Mouse (Mus musculus) ES-E14 (cell line): ENCODE results near the gene Foxf1. TPM values are rescaled to one million over a fixed set of nuclear protein-coding genes. Genes with fewer than 3 reads are reported as not detected.
A peak's percentile ranks its signal among the peaks of the same experiment; 100 is the strongest.

Experiments
- DNase-seq: peaks from one replicate; pipeline ENCODE4 v3.0.0-alpha.2; 2013; ENCODE audit warnings: low read depth, low spot score
- H3K27ac ChIP-seq: 2 replicates; pipeline ENCODE4 v1.5.1; 2012; ENCODE audit warnings: low read depth, mild to moderate bottlenecking, low read length, moderate library complexity, mixed read lengths; ENCODE audit not compliant: poor library complexity, insufficient read depth, severe bottlenecking
- H3K36me3 ChIP-seq: 2 replicates; pipeline ENCODE4 v1.6.1; 2012; ENCODE audit warnings: mild to moderate bottlenecking, low read length, moderate library complexity, mixed read lengths; ENCODE audit not compliant: control insufficient read depth, poor library complexity, insufficient read depth, severe bottlenecking
- H3K4me1 ChIP-seq, 2 experiments: fragments of 150-350 bp in 1 of 2; sonication (generic) in 1 of 2; 2 replicates each; pipeline ENCODE4 v1.6.1; 2012; ENCODE audit warnings: low read length in 2 of 2, mild to moderate bottlenecking in 1 of 2, mixed read lengths in 1 of 2; ENCODE audit not compliant: control insufficient read depth in 2 of 2, insufficient read depth in 2 of 2, poor library complexity in 1 of 2
- H3K4me3 ChIP-seq, 2 experiments: fragments of 150-350 bp in 1 of 2; sonication (generic) in 1 of 2; 2 replicates each; pipeline ENCODE4 v1.5.1; 2012; ENCODE audit warnings: low read length in 2 of 2, low read depth in 1 of 2, mild to moderate bottlenecking in 1 of 2, mixed read lengths in 1 of 2; ENCODE audit not compliant: insufficient read depth in 1 of 2, poor library complexity in 1 of 2, severe bottlenecking in 1 of 2
- H3K9ac ChIP-seq: 2 replicates; pipeline ENCODE4 v1.6.1; 2012; ENCODE audit warnings: low read depth, mild to moderate bottlenecking, low read length, mixed read lengths; ENCODE audit not compliant: poor library complexity, insufficient read depth, severe bottlenecking
- H3K9me3 ChIP-seq: fragments of 150-350 bp; sonication (generic); 2 replicates; pipeline ENCODE4 v1.6.1; 2012; ENCODE audit warnings: low read depth, mild to moderate bottlenecking, low read length; ENCODE audit not compliant: control insufficient read depth, insufficient read depth
- CHD2 ChIP-seq: IDR thresholded peaks from 2 replicates; pipeline ENCODE4 v1.6.1; 2014; ENCODE audit warnings: mild to moderate bottlenecking, low read depth, low read length, inconsistent platforms
- HCFC1 ChIP-seq: IDR thresholded peaks from 2 replicates; pipeline ENCODE4 v1.6.1; 2012; ENCODE audit warnings: low read length, inconsistent platforms, borderline replicate concordance; ENCODE audit not compliant: insufficient read depth
- MAFK ChIP-seq: IDR thresholded peaks from 2 replicates; pipeline ENCODE4 v1.6.1; 2014; ENCODE audit warnings: mild to moderate bottlenecking, low read depth, low read length, inconsistent platforms; ENCODE audit not compliant: insufficient read depth
- ZC3H11A ChIP-seq: IDR thresholded peaks from 2 replicates; pipeline ENCODE4 v1.6.1; 2012; ENCODE audit warnings: low read depth, mild to moderate bottlenecking, inconsistent platforms, low read length, borderline replicate concordance
- ZNF384 ChIP-seq: IDR thresholded peaks from 2 replicates; pipeline ENCODE4 v1.6.1; 2012; ENCODE audit warnings: low read depth, low read length, inconsistent platforms
- in situ Hi-C, 2 experiments: fragments of 600-800 bp; cut with MboI; formaldehyde crosslinking; loops; one replicate each; pipeline ENCODE4 v1.15.1; 2025; ENCODE audit warnings: low sequenced_read_pairs in 2 of 2, inconsistent platforms in 1 of 2; ENCODE audit not compliant: unreplicated experiment in 2 of 2
- total RNA-seq: library from RNA; depleted of rRNA; stranded (reverse); fragments of 300-350 nt; gene quantifications from 2 replicates; pipeline ENCODE4 v1.2.3, GENCODE M21; 2012

Gene Foxf1
- total RNA-seq, 1 experiment, result 1.1 TPM

DNA sequence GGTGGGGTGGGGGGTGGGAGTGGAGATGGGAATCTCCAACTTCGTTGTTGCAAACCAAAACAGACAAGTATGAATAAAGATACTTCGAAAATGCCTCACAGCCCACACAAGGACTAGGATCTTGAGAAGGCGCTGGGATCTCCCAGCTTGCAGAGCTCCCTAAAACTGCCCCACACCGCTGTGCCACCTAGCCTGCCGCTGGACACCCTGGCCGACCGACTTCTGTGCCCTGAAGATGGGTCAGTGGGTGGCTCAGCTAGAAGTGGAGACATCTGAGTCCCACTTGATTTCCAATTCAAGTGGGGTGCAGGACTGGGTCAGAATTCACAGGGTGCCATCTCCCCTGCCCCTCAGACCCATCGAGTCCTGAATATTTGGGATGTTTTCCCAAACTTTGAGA lies 37.5 kb downstream of the Foxf1 start:
- Histone ChIP-seq H3K9me3 (no peaks in the 10 kb centered on the region), H3K4me1 (peaks cover 0 to 3% of the 10 kb centered on the region in 2 experiments; a peak in 1 of 4 replicates), H3K4me3 (no peak overlapping the region), H3K36me3 (no peaks in the 10 kb centered on the region), H3K9ac (no peak overlapping the region), H3K27ac (no peak overlapping the region)
- in situ Hi-C loops, result no loop called here
- no peak for DNase-seq
- no peak for TF ChIP-seq CHD2

DNA sequence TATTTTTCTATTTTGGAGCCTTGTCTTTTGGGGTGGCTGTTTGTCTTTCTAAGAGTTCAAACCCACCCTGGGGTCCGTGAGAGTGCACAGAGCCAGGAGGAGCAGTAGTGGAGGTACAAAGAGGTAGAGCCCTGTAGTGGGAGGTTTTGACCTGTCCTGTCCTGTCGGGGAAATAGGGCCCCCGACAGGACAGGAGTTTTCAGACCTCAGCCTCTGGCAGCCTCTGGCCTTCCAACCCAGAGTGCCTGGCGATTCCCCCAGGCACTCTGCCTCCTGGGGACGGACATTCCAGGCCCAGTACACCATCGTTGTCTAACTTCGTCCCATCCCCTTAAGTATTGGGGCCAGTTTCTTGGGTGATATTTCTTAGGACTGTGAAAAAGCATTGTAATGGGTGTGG lies 38.2 kb downstream of the Foxf1 start:
- H3K9ac ChIP-seq, result no peak overlapping the region
- H3K9me3 ChIP-seq, result no peaks in the 10 kb centered on the region
- DNase-seq, result no peak
- no peak for TF ChIP-seq MAFK
- no peak overlapping the region for H3K27ac ChIP-seq
- H3K36me3 ChIP-seq, result no peaks in the 10 kb centered on the region
- in situ Hi-C loops, result no loop called here
- H3K4me3 ChIP-seq, result no peak overlapping the region
- peaks cover 0 to 3% of the 10 kb centered on the region in 2 experiments; a peak in 1 of 4 replicates for H3K4me1 ChIP-seq

DNA sequence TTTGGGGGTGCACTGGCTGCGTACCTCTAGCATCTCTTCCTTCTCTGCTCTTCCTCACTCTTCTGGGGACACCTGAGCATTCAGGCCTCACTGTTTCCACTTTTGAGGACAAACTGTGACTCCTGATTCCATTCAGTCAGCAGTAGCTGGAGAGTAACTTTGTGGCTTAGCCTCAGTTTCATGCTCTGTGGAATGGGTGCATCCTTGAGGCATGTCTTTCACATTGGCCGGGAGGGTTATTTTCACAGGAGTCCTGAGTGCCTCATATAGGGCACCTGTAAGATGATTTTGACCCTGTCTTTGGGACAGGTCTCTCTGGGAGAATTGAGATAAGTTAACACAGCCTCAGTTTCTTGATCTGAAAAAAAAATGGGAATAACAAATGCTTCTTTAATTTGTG lies 38.9 kb downstream of the Foxf1 start:
- Histone ChIP-seq H3K9ac (no peak overlapping the region), H3K4me1 (peaks cover 0 to 3% of the 10 kb centered on the region in 2 experiments; a peak in 1 of 4 replicates), H3K4me3 (no peak overlapping the region), H3K27ac (no peak overlapping the region), H3K9me3 (no peaks in the 10 kb centered on the region), H3K36me3 (no peaks in the 10 kb centered on the region)
- TF ChIP-seq CHD2, result no peak
- TF ChIP-seq ZNF384, result no peak
- TF ChIP-seq ZC3H11A, result no peak
- no peak for TF ChIP-seq HCFC1
- TF ChIP-seq MAFK, result no peak
- in situ Hi-C loops, result no loop called here
- no peak for DNase-seq

DNA sequence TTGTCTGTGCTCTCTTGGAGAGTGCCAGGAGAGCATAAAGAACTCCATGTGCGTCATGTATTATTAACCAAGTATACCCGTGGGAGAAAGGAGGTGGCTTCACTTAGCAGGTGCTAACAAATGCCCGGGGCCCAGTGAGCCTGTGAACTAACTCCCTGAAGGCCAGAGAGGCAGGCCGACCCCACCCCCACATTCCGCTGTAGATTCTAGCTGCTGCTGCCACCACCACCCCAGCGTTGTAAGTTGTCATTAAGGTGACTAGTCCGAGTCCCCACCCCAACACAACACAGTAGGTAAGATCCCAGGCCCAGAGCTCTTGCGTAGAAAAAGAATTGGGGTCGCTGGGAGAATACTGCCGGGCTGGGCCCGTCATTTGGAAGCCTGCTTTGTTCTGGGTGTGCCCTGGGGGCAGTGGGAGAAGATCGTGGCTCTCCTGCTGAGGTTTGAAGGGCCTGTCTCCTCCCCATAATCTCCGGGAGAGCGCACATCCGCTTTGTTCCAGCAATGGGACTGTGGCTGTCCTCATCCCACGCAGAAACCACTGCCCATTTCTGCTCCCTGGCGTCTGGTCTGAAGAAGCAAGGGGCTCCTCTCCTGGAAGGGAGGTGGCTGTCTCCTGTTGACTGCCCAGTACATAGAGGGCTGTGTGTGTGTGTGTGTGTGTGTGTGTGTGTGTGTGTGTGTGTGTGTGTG lies 40.5 kb downstream of the Foxf1 start:
- H3K27ac ChIP-seq, result no peak overlapping the region
- in situ Hi-C loops, result loop anchor here in 1 of 2 experiments (5.0 kb wide), 1 partner anchor 198 kb away; no protein-coding TSS in a partner anchor
- H3K36me3 ChIP-seq, result no peaks in the 10 kb centered on the region
- no peak overlapping the region for H3K9ac ChIP-seq
- peaks cover 0 to 7% of the 10 kb centered on the region in 2 experiments; a peak in 1 of 4 replicates for H3K4me1 ChIP-seq
- H3K4me3 ChIP-seq, result no peak overlapping the region
- no peak for DNase-seq
- no peak for TF ChIP-seq MAFK
- no peak for TF ChIP-seq CHD2
- TF ChIP-seq HCFC1, result no peak
- no peak for TF ChIP-seq ZNF384
- TF ChIP-seq ZC3H11A, result no peak
- no peaks in the 10 kb centered on the region for H3K9me3 ChIP-seq

DNA sequence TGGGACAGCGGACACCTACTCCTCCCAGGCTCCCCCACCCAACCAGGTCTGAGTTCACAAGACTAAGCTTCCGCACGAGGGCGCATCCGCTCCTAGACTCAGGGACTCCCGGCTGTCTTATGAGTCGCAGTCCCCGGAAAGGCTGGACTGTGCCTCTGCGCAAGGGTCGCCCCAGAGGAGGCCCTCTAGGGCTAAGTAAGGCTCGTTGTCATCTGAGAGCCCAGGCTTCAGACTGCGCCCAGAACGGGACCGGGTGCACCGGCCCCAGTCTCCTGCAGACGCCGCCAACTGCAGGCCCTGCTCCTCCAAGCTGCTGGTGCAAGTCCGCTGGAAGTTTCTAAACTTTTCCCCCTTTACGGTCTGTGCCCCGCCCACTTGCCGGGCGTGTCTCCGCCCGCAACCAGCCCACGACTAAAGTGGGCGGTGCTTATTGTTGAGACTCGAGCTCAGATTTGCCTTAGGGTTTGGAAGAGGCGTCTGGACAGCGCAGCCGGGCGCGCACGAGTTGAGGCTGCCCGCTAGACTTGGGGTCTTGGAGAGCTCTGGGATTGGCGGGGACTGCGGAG lies 41.2 kb downstream of the Foxf1 start:
- in situ Hi-C loops, result loop anchor here in 1 of 2 experiments (5.0 kb wide), 1 partner anchor 197 kb away; no protein-coding TSS in a partner anchor
- peak; percentile 86 for DNase-seq
- Histone ChIP-seq H3K9me3 (no peaks in the 10 kb centered on the region), H3K4me1 (peaks cover 0 to 7% of the 10 kb centered on the region in 2 experiments; a peak in 1 of 4 replicates), H3K4me3 (peak overlapping the region; percentile 8 to 72; a peak in 3 of 4 replicates), H3K9ac (no peak overlapping the region), H3K27ac (no peak overlapping the region), H3K36me3 (no peaks in the 10 kb centered on the region)
- no peak for TF ChIP-seq CHD2
- no peak for TF ChIP-seq ZNF384
